Mouse (Mus musculus) brown adipose tissue, adult 24 weeks (tissue): ENCODE measurements around the gene Itgb2. TPM values are rescaled to one million over a fixed set of nuclear protein-coding genes. Genes with fewer than 3 reads are reported as not detected.
A peak's percentile ranks its signal among the peaks of the same experiment; 100 is the strongest.

ENCODE experiments used
- H3K27ac ChIP-seq: fragments of 200-500 bp; replicated peaks from 2 replicates; pipeline ENCODE4 v1.5.1; 2012; ENCODE audit warnings: low read depth, mild to moderate bottlenecking, low read length
- H3K4me1 ChIP-seq: fragments of 200-500 bp; 2 replicates; pipeline ENCODE4 v1.6.1; 2012; ENCODE audit warnings: low read length, mixed read lengths; ENCODE audit not compliant: control insufficient read depth, insufficient read depth, insufficient read length
- H3K4me3 ChIP-seq: fragments of 200-500 bp; 2 replicates; pipeline ENCODE4 v1.5.1; 2012; ENCODE audit warnings: low read depth, mild to moderate bottlenecking, low read length, moderate library complexity; ENCODE audit not compliant: insufficient read depth
- polyA plus RNA-seq: library from polyadenylated mRNA; stranded (reverse); fragments of >200 nt; gene quantifications from 2 replicates; pipeline ENCODE4 v1.2.4, GENCODE M21; 2012; ENCODE audit not compliant: missing spikeins, insufficient read depth, insufficient read length

Itgb2 gene
- polyA plus RNA-seq, 1 experiment = 4.4 TPM

DNA sequence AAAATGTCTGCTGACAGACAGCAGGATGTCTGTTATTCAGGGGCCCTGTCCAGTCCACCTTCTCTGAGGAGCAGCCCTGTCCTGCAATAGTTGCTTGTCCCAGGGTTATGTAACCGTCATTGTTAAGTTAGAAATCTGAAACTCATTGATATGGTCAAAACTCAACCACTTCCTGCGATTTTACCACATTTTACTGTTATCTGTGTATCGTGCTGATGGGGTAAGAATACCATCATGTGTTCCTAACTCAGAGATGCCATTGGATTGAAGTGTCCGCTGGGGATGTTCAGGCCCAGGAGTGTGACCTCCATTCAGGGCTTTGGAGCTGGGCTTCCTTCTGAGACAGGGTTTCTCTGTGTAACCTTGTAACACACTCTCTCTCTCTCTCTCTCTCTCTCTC, 24.9 kb downstream of the Itgb2 start:
- H3K4me1 ChIP-seq = no peaks in the 10 kb centered on the region
- H3K27ac ChIP-seq = no peak overlapping the region
- no peak overlapping the region for H3K4me3 ChIP-seq

DNA sequence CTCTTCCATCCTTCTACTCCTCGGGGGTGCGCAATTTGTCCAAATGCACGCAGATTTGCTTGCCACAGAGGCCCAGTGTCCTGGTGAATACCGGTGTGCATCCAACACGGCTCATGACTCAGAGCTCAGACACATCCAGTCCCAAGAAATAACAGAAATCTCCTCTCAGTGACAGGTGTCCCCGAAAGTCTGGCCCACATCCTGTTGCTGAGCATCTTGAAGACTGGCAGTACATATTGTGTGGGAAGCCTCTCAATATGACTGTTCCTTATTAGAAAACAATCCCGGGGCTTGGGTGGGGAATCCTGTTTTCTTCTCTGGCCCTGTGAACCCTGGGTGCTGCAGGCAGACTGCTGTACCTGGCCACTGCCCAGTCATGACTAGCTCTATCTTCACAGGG, 26.6 kb downstream of the Itgb2 start:
- Histone ChIP-seq H3K27ac (no peak overlapping the region), H3K4me3 (no peak overlapping the region), H3K4me1 (no peaks in the 10 kb centered on the region)

DNA sequence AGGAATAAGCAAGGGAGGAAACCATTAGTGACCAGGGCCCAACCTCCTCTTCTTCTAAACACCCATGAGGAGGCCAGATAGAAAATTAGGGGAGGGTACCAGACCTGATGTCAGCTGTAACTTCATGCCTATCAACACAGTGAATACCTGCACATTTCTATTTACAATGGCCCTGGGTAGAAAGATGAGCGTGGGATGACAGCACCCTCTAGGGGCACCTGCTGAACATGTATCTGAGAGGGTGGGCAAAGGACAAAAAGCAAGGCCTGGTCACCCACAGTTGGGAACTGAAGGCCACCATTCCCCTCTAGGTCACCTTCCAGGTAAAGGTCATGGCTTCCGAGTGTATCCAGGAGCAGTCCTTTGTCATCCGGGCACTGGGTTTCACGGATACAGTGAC, 27.6 kb downstream of the Itgb2 start:
- Histone ChIP-seq H3K4me1 (no peaks in the 10 kb centered on the region), H3K4me3 (no peak overlapping the region), H3K27ac (no peak overlapping the region)

DNA sequence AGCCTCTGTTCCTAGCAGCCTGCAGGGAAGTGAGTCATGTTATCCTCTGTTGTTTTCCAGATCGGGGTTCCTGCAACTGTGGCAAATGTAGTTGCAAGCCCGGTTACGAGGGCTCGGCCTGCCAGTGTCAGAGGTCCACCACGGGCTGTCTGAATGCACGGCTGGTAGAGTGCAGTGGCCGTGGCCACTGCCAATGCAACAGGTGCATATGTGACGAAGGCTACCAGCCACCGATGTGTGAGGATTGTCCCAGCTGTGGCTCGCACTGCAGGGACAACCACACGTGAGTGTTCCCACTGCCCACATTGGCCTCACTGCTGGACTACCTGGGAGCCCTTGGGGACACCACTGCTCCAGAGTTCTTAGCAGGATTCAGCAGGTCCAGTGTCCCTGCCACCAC, 30.0 kb downstream of the Itgb2 start:
- Histone ChIP-seq H3K4me1 (no peaks in the 10 kb centered on the region), H3K27ac (no peak overlapping the region), H3K4me3 (no peak overlapping the region)

DNA sequence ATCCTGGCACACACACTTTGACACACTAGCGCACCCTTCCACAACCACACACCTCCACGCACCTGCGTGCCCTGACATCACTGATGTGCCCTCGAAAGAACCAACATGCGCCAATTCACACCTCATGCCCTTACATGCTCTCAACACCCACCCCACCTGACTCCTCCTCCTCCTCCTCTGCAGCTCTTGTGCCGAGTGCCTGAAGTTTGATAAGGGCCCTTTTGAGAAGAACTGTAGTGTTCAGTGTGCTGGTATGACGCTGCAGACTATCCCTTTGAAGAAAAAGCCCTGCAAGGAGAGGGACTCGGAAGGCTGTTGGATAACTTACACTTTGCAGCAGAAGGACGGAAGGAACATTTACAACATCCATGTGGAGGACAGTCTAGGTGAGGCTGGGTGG, 30.8 kb downstream of the Itgb2 start:
- Histone ChIP-seq H3K27ac (no peak overlapping the region), H3K4me3 (no peak overlapping the region), H3K4me1 (no peaks in the 10 kb centered on the region)

DNA sequence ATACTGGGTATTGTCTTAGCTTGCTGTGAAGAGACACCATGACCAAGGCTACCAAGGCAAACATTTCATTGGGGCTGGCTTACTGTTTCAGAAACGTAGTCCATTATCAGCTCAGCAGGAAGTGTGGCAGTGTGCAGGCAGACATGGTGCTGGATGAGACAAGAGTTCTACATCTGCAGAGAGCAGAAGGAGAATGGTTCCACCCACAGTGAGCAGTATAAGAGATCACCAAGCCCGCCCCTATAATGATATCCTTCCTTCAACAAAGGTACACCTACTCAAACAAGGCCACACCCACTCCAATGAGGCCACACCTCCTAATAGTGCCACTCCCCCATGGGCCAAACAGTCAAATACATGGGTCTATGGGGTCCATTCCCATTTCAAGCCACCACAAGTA, 31.5 kb downstream of the Itgb2 start:
- Histone ChIP-seq H3K4me1 (no peaks in the 10 kb centered on the region), H3K4me3 (no peak overlapping the region), H3K27ac (no peak overlapping the region)

DNA sequence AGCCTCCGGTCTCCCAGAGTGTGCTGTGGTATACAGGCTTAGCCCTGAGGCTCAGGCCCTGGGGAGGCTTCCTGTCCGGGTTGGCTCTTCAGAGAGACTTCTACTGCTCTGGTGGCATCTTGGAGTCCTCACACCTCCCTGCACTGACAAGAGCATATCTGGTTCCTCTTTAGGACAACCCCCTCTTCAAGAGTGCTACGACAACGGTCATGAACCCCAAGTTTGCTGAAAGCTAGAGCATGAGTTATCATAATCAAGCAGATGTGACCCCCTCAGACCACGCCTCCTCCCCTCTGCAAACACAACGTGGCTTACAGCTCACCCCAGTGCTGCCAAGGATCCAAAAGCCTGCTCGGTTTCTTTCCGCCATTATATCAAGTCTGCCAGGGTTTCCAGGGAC, 35.0 kb downstream of the Itgb2 start:
- Histone ChIP-seq H3K27ac (no peak overlapping the region), H3K4me1 (no peaks in the 10 kb centered on the region), H3K4me3 (no peak overlapping the region)

DNA sequence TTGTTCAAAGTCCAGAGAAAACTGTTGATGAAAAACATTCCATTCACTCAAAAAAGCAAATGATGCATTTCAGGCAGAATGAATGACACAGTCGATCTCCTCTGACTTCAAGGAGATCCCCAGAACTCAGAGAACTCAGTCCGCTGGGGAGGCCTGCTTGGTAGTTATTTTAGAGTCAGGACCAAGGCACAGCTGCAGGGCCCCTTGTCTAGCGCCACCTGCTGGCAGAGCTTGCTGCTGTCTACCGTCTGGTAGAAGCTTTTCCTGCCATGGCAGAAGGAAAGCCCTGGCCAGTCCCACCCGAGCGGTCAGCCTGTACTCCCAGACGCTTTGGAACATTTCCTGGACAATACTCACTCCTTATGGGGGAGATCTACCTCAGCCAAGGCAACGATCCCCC, 36.6 kb downstream of the Itgb2 start:
- no peaks in the 10 kb centered on the region for H3K4me1 ChIP-seq
- H3K4me3 ChIP-seq = no peak overlapping the region
- H3K27ac ChIP-seq = no peak overlapping the region

DNA sequence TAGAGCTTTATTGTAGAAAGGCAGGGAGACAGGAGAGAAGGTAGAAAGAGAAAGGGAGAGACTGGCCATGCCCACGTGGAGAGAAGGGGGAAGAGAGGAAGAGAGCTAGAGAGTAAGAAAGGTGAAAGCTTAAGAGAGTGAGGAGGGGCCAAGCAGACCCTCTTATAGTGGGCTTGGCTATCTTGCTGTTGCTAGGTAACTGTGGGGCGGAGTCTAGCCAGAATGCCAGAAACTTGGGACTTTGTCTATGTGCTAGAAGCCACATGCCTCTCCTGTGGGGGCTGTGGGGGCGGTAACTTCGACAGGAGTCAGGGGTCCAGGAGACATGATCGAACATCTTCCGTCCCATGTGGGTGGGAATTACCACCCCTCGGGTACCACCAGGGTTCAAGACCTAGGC, 39.4 kb downstream of the Itgb2 start:
- H3K27ac ChIP-seq = no peak overlapping the region
- H3K4me3 ChIP-seq = no peak overlapping the region
- no peaks in the 10 kb centered on the region for H3K4me1 ChIP-seq

DNA sequence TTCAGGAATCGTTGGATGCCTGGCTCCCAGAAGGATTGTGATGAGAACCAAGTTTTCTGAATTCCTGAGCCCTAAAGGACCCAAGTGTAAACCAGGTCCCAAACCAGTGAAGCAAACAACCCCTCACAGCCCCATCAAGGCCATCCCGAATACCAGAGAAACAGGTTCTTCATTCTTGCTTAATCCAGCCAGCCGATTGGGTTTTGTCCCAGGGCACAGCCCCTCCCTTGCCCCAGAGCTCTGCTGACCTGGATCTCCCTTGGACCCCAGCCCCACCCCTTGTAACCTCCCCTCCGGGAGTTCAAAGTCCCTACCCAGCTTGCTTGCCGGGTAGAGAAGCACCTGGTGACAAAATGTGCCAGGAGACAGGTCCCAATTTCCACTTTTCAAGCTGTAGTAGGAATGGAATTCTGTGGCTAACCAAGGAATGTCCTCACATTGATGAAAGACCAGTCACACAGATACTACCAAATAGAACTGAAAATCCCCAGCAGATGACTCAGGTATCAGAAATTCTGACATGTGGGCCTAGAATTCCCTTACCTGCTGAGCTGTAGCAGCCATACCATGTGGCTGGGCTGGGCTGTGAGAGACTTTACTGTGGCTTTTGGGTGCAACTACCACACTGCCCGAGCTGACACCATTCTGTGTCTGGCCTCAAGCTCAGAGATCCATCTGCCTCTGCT, 40.1 kb downstream of the Itgb2 start:
- Histone ChIP-seq H3K4me3 (no peak overlapping the region), H3K4me1 (no peaks in the 10 kb centered on the region), H3K27ac (no peak overlapping the region)

DNA sequence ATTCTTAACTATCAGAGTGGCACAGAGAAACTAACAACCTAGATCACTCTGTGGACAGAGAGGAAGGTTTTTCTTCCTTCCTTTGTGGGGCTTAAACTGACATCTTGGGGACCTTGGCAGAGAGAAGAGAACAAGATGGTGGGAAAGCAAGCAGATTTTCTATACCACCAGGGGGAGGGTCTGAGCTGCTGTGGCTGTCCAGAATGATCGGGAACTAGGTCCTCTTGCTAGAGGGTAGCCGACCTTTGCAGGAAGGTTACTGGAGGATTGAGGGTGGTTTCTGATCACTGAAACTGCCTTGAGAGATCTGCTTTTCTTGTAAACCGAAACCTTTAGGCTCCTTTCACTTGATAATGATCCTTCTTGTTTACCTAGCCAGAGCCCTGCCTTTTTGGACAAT, 42.2 kb downstream of the Itgb2 start:
- H3K4me3 ChIP-seq = no peak overlapping the region
- H3K27ac ChIP-seq = no peak overlapping the region
- no peaks in the 10 kb centered on the region for H3K4me1 ChIP-seq

DNA sequence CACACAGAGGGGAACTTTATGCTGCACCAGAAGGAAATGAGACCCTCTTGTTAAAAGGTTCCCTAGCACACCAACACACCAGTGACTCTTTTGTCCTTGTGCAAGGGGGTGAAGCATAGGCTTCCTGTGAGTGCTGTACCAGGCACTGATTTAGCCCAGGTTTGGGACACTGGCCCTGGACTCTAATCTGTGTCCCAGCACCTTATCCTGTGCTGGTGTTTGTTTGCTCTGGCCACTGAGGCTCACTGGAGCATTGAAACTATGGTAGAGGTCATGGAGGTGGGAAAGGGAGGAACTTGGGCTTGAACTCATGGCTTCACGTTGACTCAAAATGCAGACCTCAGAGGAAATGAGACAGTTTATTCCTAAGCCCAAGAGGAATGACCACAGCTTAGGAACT, 43.1 kb downstream of the Itgb2 start:
- Histone ChIP-seq H3K27ac (no peak overlapping the region), H3K4me3 (no peak overlapping the region), H3K4me1 (no peaks in the 10 kb centered on the region)

DNA sequence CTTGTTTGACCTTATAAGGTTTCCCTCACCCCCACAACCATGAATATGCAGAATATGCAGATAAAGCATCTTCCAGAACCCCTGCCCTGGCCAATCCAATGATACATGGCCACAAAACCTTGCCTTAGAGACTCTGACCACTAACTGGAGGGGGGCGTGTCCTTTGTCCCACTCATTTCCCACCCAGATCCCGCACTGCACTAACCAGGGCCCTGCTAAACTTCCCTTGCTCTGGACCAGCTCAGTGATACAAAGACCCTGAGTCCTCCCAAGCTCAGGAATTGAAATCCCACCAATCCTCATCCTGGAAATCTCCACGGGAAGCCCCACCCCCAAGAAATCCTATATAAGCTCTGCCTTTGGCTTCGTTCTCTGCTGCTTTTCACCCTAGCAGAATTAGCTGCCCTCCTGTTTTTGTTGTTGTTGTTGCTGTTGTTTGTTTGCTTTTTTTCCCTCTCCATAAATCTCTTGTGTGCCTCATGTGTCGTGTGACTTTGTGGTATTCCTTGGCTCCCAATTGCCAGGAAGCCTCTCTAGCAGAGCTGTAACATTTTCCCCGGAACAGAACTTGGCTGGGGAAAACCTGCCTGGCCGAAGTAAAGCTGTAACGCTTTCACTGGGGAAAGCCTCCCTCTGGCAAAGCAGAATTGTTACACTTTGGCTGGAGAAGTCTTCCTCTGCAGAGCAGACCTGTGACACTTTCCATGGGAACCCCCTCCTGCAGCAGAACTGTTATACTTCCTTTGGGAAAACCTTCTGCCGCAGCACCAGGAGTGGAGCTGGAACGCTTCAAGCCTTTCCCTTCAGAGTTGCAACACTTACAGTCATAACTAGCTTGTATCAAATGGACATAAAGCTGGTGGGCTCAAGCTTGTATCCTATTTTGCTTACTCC, 50.2 kb downstream of the Itgb2 start:
- H3K4me1 ChIP-seq = peaks cover 13% of the 10 kb centered on the region
- no peak overlapping the region for H3K4me3 ChIP-seq
- H3K27ac ChIP-seq = no peak overlapping the region

DNA sequence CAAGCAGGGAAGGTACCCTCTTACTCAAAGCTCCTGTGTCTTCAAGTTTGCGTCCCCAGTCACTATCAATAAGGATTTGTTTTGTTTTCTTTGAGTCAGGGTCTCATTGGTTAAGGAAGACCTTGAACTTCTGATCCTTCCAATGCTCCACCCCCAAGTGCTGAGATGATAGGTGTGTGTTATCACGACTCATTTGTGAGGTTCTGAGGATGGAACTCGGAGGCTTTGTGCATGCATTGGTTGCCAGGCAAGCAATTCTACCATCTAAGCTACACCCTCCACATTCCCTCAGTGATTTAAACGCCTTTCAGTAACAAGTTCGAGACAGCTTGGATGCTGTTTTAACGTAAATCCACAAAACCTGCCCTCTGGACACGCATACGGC, 51.0 kb downstream of the Itgb2 start:
- Histone ChIP-seq H3K4me3 (peak overlapping the region; percentile 38), H3K4me1 (peaks cover 13% of the 10 kb centered on the region), H3K27ac (peak overlapping the region; percentile 62)

DNA sequence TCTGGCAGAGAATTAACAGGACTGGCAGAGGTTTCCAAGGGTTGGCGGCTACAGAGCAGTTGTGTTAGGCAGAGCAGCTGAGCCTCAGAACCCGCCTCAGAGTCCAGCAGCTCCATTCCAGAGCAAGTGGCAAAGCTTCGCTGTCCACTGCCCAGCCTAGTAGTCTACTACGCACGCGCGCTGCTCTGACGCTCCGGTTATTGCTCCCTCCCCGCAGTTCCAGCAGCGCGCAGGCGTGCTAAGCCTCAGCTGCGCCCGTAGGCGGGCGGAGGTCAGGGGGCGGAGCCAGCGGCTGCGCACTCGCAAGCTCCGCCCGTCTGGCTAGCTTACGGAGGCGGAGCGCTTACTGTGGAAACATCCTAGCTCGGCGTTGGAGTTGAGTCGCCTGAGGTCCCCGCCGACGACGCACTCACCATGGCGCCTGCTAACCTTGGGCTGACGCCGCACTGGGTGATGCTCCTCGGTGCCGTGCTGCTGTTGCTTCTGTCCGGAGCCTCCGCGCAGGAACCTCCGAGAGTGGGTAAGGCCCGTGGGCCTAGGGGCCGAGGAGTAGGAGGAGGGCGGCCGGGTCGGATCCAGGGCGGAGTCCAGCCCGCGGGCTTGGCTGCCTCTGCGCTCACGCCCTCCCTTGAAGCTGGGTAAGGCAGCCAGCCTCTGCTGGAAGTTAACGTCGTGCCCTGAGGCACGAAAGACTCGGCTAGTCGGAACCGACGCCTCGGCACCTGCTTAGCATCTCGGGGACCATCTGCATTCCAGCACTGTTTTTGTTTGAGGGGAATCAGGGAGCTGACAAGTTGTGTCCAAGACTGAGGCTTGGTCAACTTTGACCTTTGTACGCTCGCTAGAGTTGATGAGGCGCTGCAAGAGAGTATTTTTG, 51.6 kb downstream of the Itgb2 start, which contains the start of gene Pttg1ip:
Gene Pttg1ip (plus strand): TSS at position 313 of the 877 bp plus-strand sequence.
- peaks cover 14% of the 10 kb centered on the region for H3K4me1 ChIP-seq

More for the DNA sequence above, 51.6 kb downstream of the Itgb2 start, which contains the start of gene Pttg1ip:
- peak within 1 kb of the TSS; percentile 85 for H3K27ac ChIP-seq
- peak within 1 kb of the TSS; percentile 86 for H3K4me3 ChIP-seq
